17 mouse cellular contexts compared by ENCODE assay signal in the genomic region with DNA sequence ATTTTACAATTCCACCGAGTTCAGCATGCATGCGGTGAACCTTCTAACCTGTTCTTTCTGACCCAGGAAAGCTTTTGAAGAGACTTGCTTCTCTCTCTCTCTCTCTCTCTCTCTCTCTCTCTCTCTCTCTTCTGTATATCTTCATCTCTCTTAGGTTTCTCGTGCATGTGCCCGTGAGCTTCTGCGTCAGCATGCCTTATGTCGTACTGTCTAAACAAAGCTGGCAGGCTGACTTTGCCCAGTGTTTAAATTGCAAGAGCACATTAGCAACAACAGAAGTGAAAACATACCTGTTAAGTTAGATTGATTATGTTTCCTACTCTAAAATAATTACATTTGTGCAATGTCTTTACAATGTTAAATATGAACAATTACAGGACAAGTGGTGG.
DNase-seq lines count a peak whose midpoint lies in the region; ATAC-seq and TF ChIP-seq lines count a peak whose summit lies in the region.
"Had no signal": no experiment of that assay in that cellular context is flagged by ENCODE, and none has a peak within 500 bp of the region (broad histone marks: within the 10 kb centered on the region; RNA-seq: fewer than 3 reads in every experiment).

No protein-coding gene starts in this region.

- H3K4me3 ChIP-seq in forebrain, postnatal 0 days (ENCODE audit: low read depth, low read length): no peak overlapping the region
- no peak overlapping the region for H3K4me3 ChIP-seq in forebrain, embryonic 12.5 days (replicated peaks)
- H3K4me3 ChIP-seq in liver, embryonic 15.5 days (replicated peaks): no peak overlapping the region
- no peak overlapping the region for H3K4me3 ChIP-seq in liver, postnatal 0 days (ENCODE audit: low read depth, low read length)
- peak overlapping the region; percentile 33 for H3K4me3 ChIP-seq in bone marrow macrophage, adult 2 months (ENCODE audit: insufficient read depth, low read length)
- H3K4me3 ChIP-seq in macrophage (ENCODE audit: inconsistent target): no peak overlapping the region; the same call in 1 of the 2 replicates
- H3K4me3 ChIP-seq: erythroblast, embryonic 14.5 days; forebrain, embryonic 13.5 days; heart, embryonic 13.5 days; hindbrain, embryonic 15.5 days had no signal

- no peak for TF ChIP-seq EP300 in liver, postnatal 0 days (IDR thresholded peaks at IDR 0.05; ENCODE audit: low read depth)

- no peak overlapping the region for H3K27ac ChIP-seq in forebrain, postnatal 0 days (ENCODE audit: low read depth, low read length)
- no peak overlapping the region for H3K27ac ChIP-seq in forebrain, embryonic 12.5 days
- no peak overlapping the region for H3K27ac ChIP-seq in liver, embryonic 15.5 days (replicated peaks)
- H3K27ac ChIP-seq in liver, postnatal 0 days (ENCODE audit: low read depth): no peak overlapping the region
- H3K27ac ChIP-seq in bone marrow macrophage, adult 2 months (ENCODE audit: insufficient read depth, low read depth, low read length): peak overlapping the region; percentile 70
- H3K27ac ChIP-seq in macrophage: peak overlapping the region; percentile 57
- H3K27ac ChIP-seq: forebrain, embryonic 13.5 days; heart, embryonic 13.5 days; hindbrain, embryonic 15.5 days had no signal

- ATAC-seq in forebrain, postnatal 0 days: no peak
- ATAC-seq in forebrain, embryonic 12.5 days (ENCODE audit: low FRiP score): no peak
- ATAC-seq in liver, embryonic 15.5 days (ENCODE audit: insufficient read depth): no peak
- ATAC-seq in liver, postnatal 0 days: no peak

- H3K27me3 ChIP-seq in forebrain, postnatal 0 days (ENCODE audit: insufficient read depth, low read length): no peaks in the 10 kb centered on the region
- no peaks in the 10 kb centered on the region for H3K27me3 ChIP-seq in forebrain, embryonic 12.5 days
- H3K27me3 ChIP-seq in liver, embryonic 15.5 days: no peaks in the 10 kb centered on the region
- no peaks in the 10 kb centered on the region for H3K27me3 ChIP-seq in liver, postnatal 0 days (ENCODE audit: insufficient read depth, low read length)
- H3K27me3 ChIP-seq: forebrain, embryonic 13.5 days; heart, embryonic 13.5 days; hindbrain, embryonic 15.5 days had no signal

- peak; percentile 39 for DNase-seq in forebrain, postnatal 0 days
- no peak for DNase-seq in liver, postnatal 0 days
- DNase-seq in thymus, postnatal 10 days (ENCODE audit: low spot score in 2 of 2): no peak
- DNase-seq: adrenal gland, adult 2 months; adrenal gland, postnatal 25 days; cerebellum, adult 11-12 months; cerebellum, postnatal 25 days; gastrocnemius, postnatal 10 days; heart, postnatal 36 days had no signal

- TF ChIP-seq CTCF in forebrain, postnatal 0 days (IDR thresholded peaks at IDR 0.05; ENCODE audit: low read depth): no peak
- no peak for TF ChIP-seq CTCF in liver, postnatal 0 days (IDR thresholded peaks at IDR 0.05; ENCODE audit: low read depth)
- no peak for TF ChIP-seq CTCF in bone marrow macrophage, adult 2 months (IDR thresholded peaks at IDR 0.05; ENCODE audit: low read depth, low read length)

- H3K79me2 ChIP-seq in macrophage (ENCODE audit: inconsistent target): peaks cover 48% of the 10 kb centered on the region; the same call in 1 of the 2 replicates

- no peaks in the 10 kb centered on the region for H3K9me3 ChIP-seq in forebrain, postnatal 0 days (ENCODE audit: low read length)
- H3K9me3 ChIP-seq in forebrain, embryonic 12.5 days: no peaks in the 10 kb centered on the region
- no peaks in the 10 kb centered on the region for H3K9me3 ChIP-seq in liver, embryonic 15.5 days (replicated peaks)
- no peaks in the 10 kb centered on the region for H3K9me3 ChIP-seq in liver, postnatal 0 days (ENCODE audit: low read length)
- H3K9me3 ChIP-seq: forebrain, embryonic 13.5 days; heart, embryonic 13.5 days; hindbrain, embryonic 15.5 days had no signal

- no peak for TF ChIP-seq POLR2A in bone marrow macrophage, adult 2 months (IDR thresholded peaks at IDR 0.05; ENCODE audit: borderline replicate concordance, low read depth, low read length)

- WGBS in forebrain, postnatal 0 days: 65% methylated on average over 6 of the region's 6 CpGs
- 85% methylated on average over 6 of the region's 6 CpGs for WGBS in forebrain, embryonic 12.5 days
- 77% methylated on average over 6 of the region's 6 CpGs for WGBS in liver, embryonic 15.5 days (ENCODE audit: insufficient replicate concordance)
- WGBS in liver, postnatal 0 days (ENCODE audit: insufficient replicate concordance): 81% methylated on average over 6 of the region's 6 CpGs
- 75% methylated on average over 6 of the region's 6 CpGs for WGBS in macrophage (ENCODE audit: missing documents)

- no peak overlapping the region for H3K9ac ChIP-seq in forebrain, postnatal 0 days
- H3K9ac ChIP-seq in forebrain, embryonic 12.5 days: no peak overlapping the region
- no peak overlapping the region for H3K9ac ChIP-seq in liver, embryonic 15.5 days
- H3K9ac ChIP-seq in liver, postnatal 0 days (replicated peaks): no peak overlapping the region
- H3K9ac ChIP-seq: forebrain, embryonic 13.5 days; heart, embryonic 13.5 days; hindbrain, embryonic 15.5 days had no signal

- H3K36me3 ChIP-seq in forebrain, postnatal 0 days (ENCODE audit: insufficient read depth): 0 out of 2 replicates have a peak, but pooled peaks cover under 1% of the 10 kb centered on the region
- peaks cover 4% of the 10 kb centered on the region; the same call in 1 of the 2 replicates for H3K36me3 ChIP-seq in forebrain, embryonic 12.5 days (replicated peaks)
- H3K36me3 ChIP-seq in liver, embryonic 15.5 days (replicated peaks): no peaks in the 10 kb centered on the region
- H3K36me3 ChIP-seq in liver, postnatal 0 days (replicated peaks; ENCODE audit: insufficient read depth, low read length): no peaks in the 10 kb centered on the region; the same call in 1 of the 2 replicates
- H3K36me3 ChIP-seq in macrophage (ENCODE audit: inconsistent target): no peaks in the 10 kb centered on the region
- H3K36me3 ChIP-seq: hindbrain, embryonic 15.5 days had no signal

- H3K4me1 ChIP-seq in forebrain, postnatal 0 days (ENCODE audit: insufficient read depth): peaks cover 7% of the 10 kb centered on the region
- H3K4me1 ChIP-seq in forebrain, embryonic 12.5 days: peaks cover 6% of the 10 kb centered on the region; the same call in 1 of the 2 replicates
- H3K4me1 ChIP-seq in liver, embryonic 15.5 days (replicated peaks): no peaks in the 10 kb centered on the region; the same call in 1 of the 2 replicates
- no peaks in the 10 kb centered on the region; the same call in 1 of the 2 replicates for H3K4me1 ChIP-seq in liver, postnatal 0 days (ENCODE audit: insufficient read depth)
- peaks cover 49% of the 10 kb centered on the region for H3K4me1 ChIP-seq in bone marrow macrophage, adult 2 months (ENCODE audit: control insufficient read depth, insufficient read depth, low read length)

- H3K4me2 ChIP-seq in forebrain, postnatal 0 days (ENCODE audit: low read depth): 0 out of 2 replicates have a peak overlapping the region, but pooled peaks have one; percentile 3
- no peak overlapping the region for H3K4me2 ChIP-seq in forebrain, embryonic 12.5 days
- 0 out of 2 replicates have a peak overlapping the region, but pooled peaks have one; percentile 6 for H3K4me2 ChIP-seq in liver, embryonic 15.5 days
- no peak overlapping the region for H3K4me2 ChIP-seq in liver, postnatal 0 days (ENCODE audit: low read depth, low read length)
- H3K4me2 ChIP-seq: forebrain, embryonic 13.5 days; heart, embryonic 13.5 days; hindbrain, embryonic 15.5 days had no signal

Comparison
In these comparisons a context has a peak if more than half of its experiments do, and no peak if none do; other contexts are left out.
1. H3K4me2 ChIP-seq: peak in forebrain, postnatal 0 days (single experiment) and liver, embryonic 15.5 days (single experiment); none in forebrain, embryonic 12.5 days (single experiment) and liver, postnatal 0 days (single experiment).
2. H3K27ac ChIP-seq: peak in bone marrow macrophage, adult 2 months (single experiment) and macrophage (single experiment); none in forebrain, postnatal 0 days (single experiment), forebrain, embryonic 12.5 days (single experiment), liver, embryonic 15.5 days (single experiment) and liver, postnatal 0 days (single experiment).